Mouse (Mus musculus) lung, embryonic 16.5 days (tissue): ENCODE measurements at regions not wholly inside any gene's neighbourhood (a gene's known extent, or its start where the extent isn't known, plus 50 kb on each side); places are given as distances from the start of the nearest gene placed in this dataset.
A peak's percentile ranks its signal among the peaks of the same experiment; 100 is the strongest.

Experiments used
- ATAC-seq: fragments of 200-750 bp; cut with Nextera tagmentation; 2 replicates; pipeline ENCODE4 v1.8.0; 2017; ENCODE audit warnings: low read depth, mild to moderate bottlenecking, moderate library complexity
- H3K27ac ChIP-seq: fragments of 300-500 bp; sonication (generic); 2 replicates; pipeline ENCODE4 v1.5.1; 2014; ENCODE audit warnings: mild to moderate bottlenecking, control low read depth, low read length
- H3K27me3 ChIP-seq: fragments of 300-500 bp; sonication (generic); 2 replicates; pipeline ENCODE4 v1.6.1; 2014; ENCODE audit warnings: low read depth, low read length, mixed read lengths; ENCODE audit not compliant: control insufficient read depth, insufficient read depth
- H3K36me3 ChIP-seq: fragments of 300-500 bp; sonication (generic); 2 replicates; pipeline ENCODE4 v1.6.1; 2014; ENCODE audit warnings: low read length; ENCODE audit not compliant: control insufficient read depth, insufficient read depth
- H3K4me1 ChIP-seq: fragments of 300-500 bp; sonication (generic); replicated peaks from 2 replicates; pipeline ENCODE4 v1.6.1; 2014; ENCODE audit warnings: low read length, mixed read lengths; ENCODE audit not compliant: control insufficient read depth, insufficient read depth
- H3K4me2 ChIP-seq: fragments of 300-500 bp; sonication (generic); 2 replicates; pipeline ENCODE4 v1.6.1; 2014; ENCODE audit warnings: low read depth, low read length, control low read depth
- H3K4me3 ChIP-seq: fragments of 300-500 bp; sonication (generic); 2 replicates; pipeline ENCODE4 v1.5.1; 2014; ENCODE audit warnings: mild to moderate bottlenecking, low read length, control low read depth
- H3K9ac ChIP-seq: fragments of 300-500 bp; sonication (generic); 2 replicates; pipeline ENCODE4 v1.6.1; 2014; ENCODE audit warnings: low read length, control low read depth
- H3K9me3 ChIP-seq: fragments of 300-500 bp; sonication (generic); 2 replicates; pipeline ENCODE4 v1.6.1; 2016; ENCODE audit warnings: low read length; ENCODE audit not compliant: control insufficient read depth
- WGBS: fragments of 180-500 bp; shearing (Covaris S2); extraction: QIAGEN DNeasy Blood & Tissue Kit; methylation state at CpG from one replicate; pipeline ENCODE4 v1.1.7; 2014; 5-methylcytosine and 5-hydroxymethylcytosine counted together

DNA sequence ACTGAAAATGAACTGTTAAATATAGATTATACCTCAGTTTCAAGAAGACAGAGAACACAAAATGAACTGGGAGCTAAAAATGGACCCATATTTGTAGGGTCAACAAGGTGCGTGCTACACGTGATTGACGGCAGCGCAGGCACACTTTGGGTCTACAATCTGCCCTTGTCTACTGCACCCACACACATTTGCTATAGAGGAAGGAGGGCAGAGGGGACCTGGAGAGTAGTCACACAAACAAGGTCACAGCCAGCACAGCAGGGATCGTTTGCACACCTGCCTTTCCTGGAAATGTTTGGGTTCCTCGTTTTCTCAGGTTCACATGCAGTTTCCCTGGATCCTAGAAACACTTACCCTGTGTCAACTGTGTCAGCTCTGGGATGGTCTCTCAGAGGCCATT lies 63.3 kb upstream of the Cnksr3 start:
- Histone ChIP-seq H3K9ac (no peak overlapping the region), H3K9me3 (no peaks in the 10 kb centered on the region), H3K36me3 (no peaks in the 10 kb centered on the region), H3K4me1 (0 out of 2 replicates have a peak, but pooled peaks cover 5% of the 10 kb centered on the region), H3K4me2 (no peak overlapping the region), H3K27ac (no peak overlapping the region), H3K4me3 (no peak overlapping the region), H3K27me3 (no peaks in the 10 kb centered on the region)
- WGBS: 60% methylated on average over 6 of the region's 6 CpGs
- ATAC-seq: no peak

DNA sequence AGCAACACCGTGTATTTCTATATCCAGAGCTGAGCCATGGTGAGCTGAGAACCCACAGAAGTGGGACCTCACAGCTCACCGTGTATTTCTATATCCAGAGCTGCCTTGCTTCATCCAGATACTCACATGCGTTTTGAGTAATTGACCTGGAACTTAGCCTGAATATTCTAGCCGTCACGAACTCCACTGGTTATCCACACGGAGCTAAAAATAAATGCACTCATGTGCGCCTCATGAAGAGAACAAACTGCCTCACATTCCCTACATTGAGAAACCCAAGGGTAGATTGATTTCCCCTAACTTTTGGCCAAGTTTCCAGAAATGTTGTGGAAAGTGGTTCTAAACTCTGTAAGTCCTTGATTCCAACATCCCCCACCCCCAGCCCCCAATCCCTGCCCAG lies 62.4 kb upstream of the Cnksr3 start:
- H3K36me3 ChIP-seq: no peaks in the 10 kb centered on the region
- no peaks in the 10 kb centered on the region for H3K9me3 ChIP-seq
- H3K4me3 ChIP-seq: no peak overlapping the region
- 42% methylated on average over 7 of the region's 7 CpGs for WGBS
- peak; percentile 78 for ATAC-seq
- no peaks in the 10 kb centered on the region for H3K27me3 ChIP-seq
- 0 out of 2 replicates have a peak, but pooled peaks cover 5% of the 10 kb centered on the region for H3K4me1 ChIP-seq
- H3K27ac ChIP-seq: 0 out of 2 replicates have a peak overlapping the region, but pooled peaks have one; percentile 31
- no peak overlapping the region for H3K9ac ChIP-seq
- no peak overlapping the region for H3K4me2 ChIP-seq

GRCm38 (mm10) chr10:7271156-7271555 lies 59.1 kb upstream of the Cnksr3 start:
- Histone ChIP-seq H3K4me1 (0 out of 2 replicates have a peak, but pooled peaks cover 3% of the 10 kb centered on the region), H3K4me2 (no peak overlapping the region), H3K4me3 (no peak overlapping the region), H3K27ac (no peak overlapping the region), H3K36me3 (no peaks in the 10 kb centered on the region), H3K9me3 (no peaks in the 10 kb centered on the region), H3K9ac (no peak overlapping the region), H3K27me3 (no peaks in the 10 kb centered on the region)
- ATAC-seq: no peak
- 62% methylated on average over 5 of the region's 5 CpGs for WGBS

DNA sequence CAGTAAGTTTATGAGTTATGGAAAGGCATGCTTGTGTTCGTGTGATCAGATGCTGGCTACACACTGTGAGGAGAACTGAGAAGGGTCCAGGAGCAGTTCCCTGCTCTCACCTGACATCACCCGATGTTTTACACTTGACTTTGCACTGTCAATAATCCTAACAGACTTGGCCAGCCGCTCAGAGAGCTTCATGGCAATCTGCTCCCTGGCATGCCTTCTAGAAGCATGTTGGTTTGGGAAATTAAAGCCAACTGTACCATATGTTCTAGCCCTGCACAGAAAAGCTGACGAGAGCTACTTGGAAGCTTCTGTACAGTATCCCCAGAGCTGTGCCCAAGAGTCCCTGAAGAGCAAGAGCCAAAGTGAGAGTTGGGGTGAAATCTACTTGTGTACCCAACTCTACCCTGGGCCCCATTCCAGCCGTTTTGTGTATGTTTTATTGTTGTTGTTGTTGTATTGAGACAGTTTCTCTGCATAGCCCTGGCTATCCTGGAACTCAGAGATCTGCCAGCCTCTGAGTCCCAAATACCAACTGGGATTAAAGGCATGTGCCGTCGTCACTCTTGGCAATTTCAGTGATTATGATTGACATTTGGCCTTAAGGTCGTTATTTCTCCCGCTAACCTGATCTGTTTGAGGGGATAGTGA lies 56.5 kb upstream of the Cnksr3 start:
- H3K4me1 ChIP-seq: no peaks in the 10 kb centered on the region; the same call in 1 of the 2 replicates
- H3K9me3 ChIP-seq: no peaks in the 10 kb centered on the region
- H3K4me3 ChIP-seq: no peak overlapping the region
- ATAC-seq: no peak
- no peak overlapping the region for H3K9ac ChIP-seq
- 70% methylated on average over 9 of the region's 9 CpGs for WGBS
- H3K36me3 ChIP-seq: no peaks in the 10 kb centered on the region
- no peaks in the 10 kb centered on the region for H3K27me3 ChIP-seq
- no peak overlapping the region for H3K27ac ChIP-seq
- H3K4me2 ChIP-seq: no peak overlapping the region

DNA sequence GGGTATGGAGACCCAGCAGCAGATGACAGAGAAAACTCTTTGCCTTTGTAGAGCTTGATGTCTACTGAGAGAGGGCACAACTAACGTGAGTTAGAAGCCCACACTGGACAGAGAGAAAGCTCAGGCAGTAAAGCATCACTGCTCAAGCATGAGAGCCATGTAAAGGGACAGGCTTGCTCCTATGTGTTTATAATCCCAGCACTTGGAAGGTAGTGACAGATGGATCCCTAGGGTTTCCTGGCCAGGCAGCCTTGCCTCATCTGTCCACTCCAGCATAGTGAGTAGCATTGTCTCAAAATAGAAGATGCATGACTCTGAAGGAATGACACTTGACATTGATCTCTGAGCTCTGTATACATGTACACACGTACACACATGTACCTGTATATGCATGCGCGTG lies 55.9 kb upstream of the Cnksr3 start:
- Histone ChIP-seq H3K4me2 (no peak overlapping the region), H3K27ac (no peak overlapping the region), H3K36me3 (no peaks in the 10 kb centered on the region), H3K27me3 (no peaks in the 10 kb centered on the region), H3K4me1 (no peaks in the 10 kb centered on the region; the same call in 1 of the 2 replicates), H3K9ac (no peak overlapping the region), H3K4me3 (no peak overlapping the region), H3K9me3 (no peaks in the 10 kb centered on the region)
- no peak for ATAC-seq
- 88% methylated on average over 4 of the region's 4 CpGs for WGBS

DNA sequence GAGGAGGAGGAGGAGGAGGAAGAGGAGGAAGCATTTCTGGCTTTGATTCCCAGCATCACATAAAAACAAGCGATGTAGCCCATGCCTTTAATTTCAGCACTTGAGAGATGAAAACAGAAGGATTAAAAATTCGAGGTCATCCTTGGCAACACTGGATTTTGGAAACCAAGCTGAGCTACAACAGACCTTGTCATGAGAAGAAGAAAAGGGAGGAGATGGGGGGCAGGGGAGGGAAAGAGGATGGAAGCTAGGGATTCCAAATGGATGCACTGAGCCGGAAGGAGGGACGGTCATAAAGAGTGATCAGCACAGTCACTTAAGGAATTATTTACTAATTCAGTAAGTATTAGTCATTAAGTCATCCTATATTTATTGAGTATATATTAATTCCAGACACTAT lies 55.1 kb upstream of the Cnksr3 start:
- Histone ChIP-seq H3K9ac (no peak overlapping the region), H3K4me2 (no peak overlapping the region), H3K4me3 (no peak overlapping the region), H3K4me1 (no peaks in the 10 kb centered on the region; the same call in 1 of the 2 replicates), H3K27me3 (no peaks in the 10 kb centered on the region), H3K36me3 (no peaks in the 10 kb centered on the region), H3K27ac (no peak overlapping the region), H3K9me3 (no peaks in the 10 kb centered on the region)
- 77% methylated on average over 4 of the region's 4 CpGs for WGBS
- no peak for ATAC-seq

DNA sequence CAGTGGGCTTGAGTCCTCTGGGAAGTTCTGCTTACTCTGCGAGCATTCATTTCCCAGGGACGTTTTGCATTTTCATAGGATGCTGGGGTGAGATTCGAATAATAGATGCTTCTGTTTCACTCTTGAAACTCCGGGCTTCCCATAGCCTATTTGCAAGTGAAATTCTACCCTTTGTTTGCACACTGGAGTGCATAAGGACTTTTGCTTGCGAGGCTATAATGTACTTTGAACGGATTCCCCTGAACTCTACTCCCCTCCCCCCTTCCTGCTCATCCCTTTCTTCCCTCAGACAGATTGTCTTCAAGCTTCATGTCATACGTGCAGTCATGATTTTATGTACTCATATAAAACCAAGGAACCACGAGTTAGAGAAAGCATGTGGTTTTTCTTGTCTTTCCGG lies 53.4 kb upstream of the Cnksr3 start:
- no peak overlapping the region for H3K9ac ChIP-seq
- WGBS: 39% methylated on average over 9 of the region's 9 CpGs
- ATAC-seq: no peak

DNA sequence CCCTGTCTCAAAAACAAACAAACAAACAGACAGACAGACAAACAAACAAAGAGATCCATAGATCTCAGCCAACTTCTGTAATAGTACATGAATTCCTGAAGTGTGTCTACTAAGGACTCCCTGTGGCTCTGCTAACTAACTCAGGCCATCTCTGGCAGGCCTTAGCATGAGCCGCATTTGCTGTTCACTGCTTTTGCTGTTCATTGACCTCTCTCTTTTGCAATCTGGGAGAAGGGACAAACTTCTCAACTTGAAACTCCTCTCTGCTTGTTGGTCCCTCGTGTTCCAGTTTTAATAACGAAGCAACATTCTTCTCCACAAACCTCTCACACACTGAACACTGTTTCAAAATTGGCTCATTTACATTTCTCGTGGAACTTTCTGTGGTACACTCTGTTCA lies 52.7 kb upstream of the Cnksr3 start:
- no peak overlapping the region for H3K4me3 ChIP-seq
- ATAC-seq: no peak

More for the DNA sequence above, 53.4 kb upstream of the Cnksr3 start:
- no peaks in the 10 kb centered on the region for H3K36me3 ChIP-seq
- H3K4me3 ChIP-seq: no peak overlapping the region
- H3K4me1 ChIP-seq: no peaks in the 10 kb centered on the region; the same call in 1 of the 2 replicates
- H3K4me2 ChIP-seq: no peak overlapping the region
- H3K9me3 ChIP-seq: no peaks in the 10 kb centered on the region
- no peak overlapping the region for H3K27ac ChIP-seq
- H3K27me3 ChIP-seq: no peaks in the 10 kb centered on the region

More for the DNA sequence above, 52.7 kb upstream of the Cnksr3 start:
- Histone ChIP-seq H3K4me2 (no peak overlapping the region), H3K9ac (no peak overlapping the region), H3K27ac (no peak overlapping the region), H3K36me3 (no peaks in the 10 kb centered on the region), H3K9me3 (no peaks in the 10 kb centered on the region), H3K27me3 (no peaks in the 10 kb centered on the region), H3K4me1 (no peaks in the 10 kb centered on the region; the same call in 1 of the 2 replicates)
- 88% methylated on average over 4 of the region's 4 CpGs for WGBS
